Mouse (Mus musculus): Measurements from ENCODE around the gene Ehd1. TPM values are rescaled to one million over a fixed set of nuclear protein-coding genes. Genes with fewer than 3 reads are reported as not detected.

The Ehd1 gene
- polyA plus RNA-seq, 1 experiment from 2014 or later: 58.1 TPM

- H3K27me3 ChIP-seq (ENCODE audit: control insufficient read depth, insufficient read depth, low read length): no peaks in the 10 kb centered on the region
- peaks cover 2% of the 10 kb centered on the region; the same call in 1 of the 2 replicates for H3K4me1 ChIP-seq (ENCODE audit: control insufficient read depth, insufficient read depth, low read length)
- no peaks in the 10 kb centered on the region for H3K9me3 ChIP-seq (replicated peaks; ENCODE audit: control insufficient read depth, low read length)
- DNase-seq (ENCODE audit: low spot score) (peak; percentile 18), ATAC-seq (replicated peaks; ENCODE audit: insufficient number of reproducible peaks, low FRiP score, low TSS enrichment, low read depth) (0 out of 2 replicates have a peak, but pooled peaks have one; percentile 1)
- H3K9ac ChIP-seq (replicated peaks; ENCODE audit: low read length): peak overlapping the region; percentile 90
- H3K4me3 ChIP-seq (ENCODE audit: low read depth, low read length): peak overlapping the region; percentile 84
- H3K27ac ChIP-seq (replicated peaks; ENCODE audit: low read depth, low read length): no peak overlapping the region
- H3K36me3 ChIP-seq (replicated peaks; ENCODE audit: control insufficient read depth, insufficient read depth, low read depth, low read length): no peaks in the 10 kb centered on the region; the same call in 1 of the 2 replicates
- peak overlapping the region; percentile 83 for H3K4me2 ChIP-seq (ENCODE audit: low read depth, low read length)
- 0% methylated on average over 4 of the region's 4 CpGs for WGBS
These were observed 34.2 kb upstream of the Ehd1 start for GRCm38 (mm10) chr19:6242281-6242680.

- H3K4me1 ChIP-seq (ENCODE audit: control insufficient read depth, insufficient read depth, low read length): peaks cover 2% of the 10 kb centered on the region; the same call in 1 of the 2 replicates
- 73% methylated on average over 5 of the region's 5 CpGs for WGBS
- H3K9me3 ChIP-seq (replicated peaks; ENCODE audit: control insufficient read depth, low read length): no peaks in the 10 kb centered on the region
- no peak overlapping the region for H3K27ac ChIP-seq (replicated peaks; ENCODE audit: low read depth, low read length)
- no peaks in the 10 kb centered on the region; the same call in 1 of the 2 replicates for H3K36me3 ChIP-seq (replicated peaks; ENCODE audit: control insufficient read depth, insufficient read depth, low read depth, low read length)
- ATAC-seq (replicated peaks; ENCODE audit: insufficient number of reproducible peaks, low FRiP score, low TSS enrichment, low read depth) (no peak), DNase-seq (ENCODE audit: low spot score) (no peak)
- H3K27me3 ChIP-seq (ENCODE audit: control insufficient read depth, insufficient read depth, low read length): no peaks in the 10 kb centered on the region
- H3K4me3 ChIP-seq (ENCODE audit: low read depth, low read length): no peak overlapping the region
- no peak overlapping the region for H3K4me2 ChIP-seq (ENCODE audit: low read depth, low read length)
- H3K9ac ChIP-seq (replicated peaks; ENCODE audit: low read length): no peak overlapping the region
These were observed 33.3 kb upstream of the Ehd1 start for GRCm38 (mm10) chr19:6243226-6243625.

GRCm38 (mm10) chr19:6245806-6246205 is 30.7 kb upstream of the Ehd1 start:
- no peaks in the 10 kb centered on the region; the same call in 1 of the 2 replicates for H3K36me3 ChIP-seq (replicated peaks; ENCODE audit: control insufficient read depth, insufficient read depth, low read depth, low read length)

GRCm38 (mm10) chr19:6247526-6248300 is 28.8 kb upstream of the Ehd1 start:
- H3K27me3 ChIP-seq (ENCODE audit: control insufficient read depth, insufficient read depth, low read length): no peaks in the 10 kb centered on the region
- DNase-seq (ENCODE audit: low spot score): no peak
- no peak overlapping the region for H3K27ac ChIP-seq (replicated peaks; ENCODE audit: low read depth, low read length)
- 94% methylated on average over 29 of the region's 29 CpGs for WGBS
- no peak overlapping the region for H3K4me2 ChIP-seq (ENCODE audit: low read depth, low read length)
- no peaks in the 10 kb centered on the region for H3K9me3 ChIP-seq (replicated peaks; ENCODE audit: control insufficient read depth, low read length)
- ATAC-seq (replicated peaks; ENCODE audit: insufficient number of reproducible peaks, low FRiP score, low TSS enrichment, low read depth): no peak
- H3K4me1 ChIP-seq (ENCODE audit: control insufficient read depth, insufficient read depth, low read length): no peaks in the 10 kb centered on the region
- no peak overlapping the region for H3K4me3 ChIP-seq (ENCODE audit: low read depth, low read length)
- no peak overlapping the region for H3K9ac ChIP-seq (replicated peaks; ENCODE audit: low read length)
- no peaks in the 10 kb centered on the region; the same call in 1 of the 2 replicates for H3K36me3 ChIP-seq (replicated peaks; ENCODE audit: control insufficient read depth, insufficient read depth, low read depth, low read length)

More at GRCm38 (mm10) chr19:6245806-6246205, 30.7 kb upstream of the Ehd1 start:
- no peak for DNase-seq (ENCODE audit: low spot score)
- ATAC-seq (replicated peaks; ENCODE audit: insufficient number of reproducible peaks, low FRiP score, low TSS enrichment, low read depth): no peak
- Histone ChIP-seq H3K4me2 (ENCODE audit: low read depth, low read length) (no peak overlapping the region), H3K9ac (replicated peaks; ENCODE audit: low read length) (no peak overlapping the region), H3K4me3 (ENCODE audit: low read depth, low read length) (no peak overlapping the region), H3K27me3 (ENCODE audit: control insufficient read depth, insufficient read depth, low read length) (no peaks in the 10 kb centered on the region), H3K27ac (replicated peaks; ENCODE audit: low read depth, low read length) (no peak overlapping the region), H3K9me3 (replicated peaks; ENCODE audit: control insufficient read depth, low read length) (no peaks in the 10 kb centered on the region), H3K4me1 (ENCODE audit: control insufficient read depth, insufficient read depth, low read length) (peaks cover 2% of the 10 kb centered on the region; the same call in 1 of the 2 replicates)
- 100% methylated on average over 1 of the region's 1 CpGs for WGBS

GRCm38 (mm10) chr19:6253021-6253420 is 23.5 kb upstream of the Ehd1 start:
- Histone ChIP-seq H3K36me3 (replicated peaks; ENCODE audit: control insufficient read depth, insufficient read depth, low read depth, low read length) (peaks cover 2% of the 10 kb centered on the region), H3K9ac (replicated peaks; ENCODE audit: low read length) (no peak overlapping the region), H3K27ac (replicated peaks; ENCODE audit: low read depth, low read length) (no peak overlapping the region), H3K4me1 (ENCODE audit: control insufficient read depth, insufficient read depth, low read length) (no peaks in the 10 kb centered on the region), H3K9me3 (replicated peaks; ENCODE audit: control insufficient read depth, low read length) (no peaks in the 10 kb centered on the region), H3K4me3 (ENCODE audit: low read depth, low read length) (no peak overlapping the region), H3K27me3 (ENCODE audit: control insufficient read depth, insufficient read depth, low read length) (no peaks in the 10 kb centered on the region), H3K4me2 (ENCODE audit: low read depth, low read length) (no peak overlapping the region)
- ATAC-seq (replicated peaks; ENCODE audit: insufficient number of reproducible peaks, low FRiP score, low TSS enrichment, low read depth): no peak
- WGBS: 89% methylated on average over 4 of the region's 4 CpGs
- no peak for DNase-seq (ENCODE audit: low spot score)

GRCm38 (mm10) chr19:6260428-6260827 is 16.1 kb upstream of the Ehd1 start:
- no peaks in the 10 kb centered on the region for H3K9me3 ChIP-seq (replicated peaks; ENCODE audit: control insufficient read depth, low read length)
- no peak overlapping the region for H3K4me3 ChIP-seq (ENCODE audit: low read depth, low read length)
- whole genome bisulfite sequencing: 77% methylated on average over 2 of the region's 2 CpGs
- no peaks in the 10 kb centered on the region for H3K4me1 ChIP-seq (ENCODE audit: control insufficient read depth, insufficient read depth, low read length)
- peak; percentile 64 for DNase-seq (ENCODE audit: low spot score)
- H3K27me3 ChIP-seq (ENCODE audit: control insufficient read depth, insufficient read depth, low read length): no peaks in the 10 kb centered on the region
- no peak overlapping the region for H3K9ac ChIP-seq (replicated peaks; ENCODE audit: low read length)
- H3K36me3 ChIP-seq (replicated peaks; ENCODE audit: control insufficient read depth, insufficient read depth, low read depth, low read length): no peaks in the 10 kb centered on the region; the same call in none of the 2 replicates
- H3K27ac ChIP-seq (replicated peaks; ENCODE audit: low read depth, low read length): no peak overlapping the region
- ATAC-seq (replicated peaks; ENCODE audit: insufficient number of reproducible peaks, low FRiP score, low TSS enrichment, low read depth): no peak
- no peak overlapping the region for H3K4me2 ChIP-seq (ENCODE audit: low read depth, low read length)

GRCm38 (mm10) chr19:6260946-6261345 is 15.6 kb upstream of the Ehd1 start:
- ATAC-seq (replicated peaks; ENCODE audit: insufficient number of reproducible peaks, low FRiP score, low TSS enrichment, low read depth) (no peak), DNase-seq (ENCODE audit: low spot score) (no peak)
- H3K4me1 ChIP-seq (ENCODE audit: control insufficient read depth, insufficient read depth, low read length): no peaks in the 10 kb centered on the region
- no peaks in the 10 kb centered on the region for H3K27me3 ChIP-seq (ENCODE audit: control insufficient read depth, insufficient read depth, low read length)
- no peak overlapping the region for H3K4me3 ChIP-seq (ENCODE audit: low read depth, low read length)
- no peak overlapping the region for H3K4me2 ChIP-seq (ENCODE audit: low read depth, low read length)
- WGBS: 77% methylated on average over 4 of the region's 4 CpGs
- no peak overlapping the region for H3K9ac ChIP-seq (replicated peaks; ENCODE audit: low read length)
- H3K36me3 ChIP-seq (replicated peaks; ENCODE audit: control insufficient read depth, insufficient read depth, low read depth, low read length): no peaks in the 10 kb centered on the region; the same call in 1 of the 2 replicates
- no peak overlapping the region for H3K27ac ChIP-seq (replicated peaks; ENCODE audit: low read depth, low read length)
- no peaks in the 10 kb centered on the region for H3K9me3 ChIP-seq (replicated peaks; ENCODE audit: control insufficient read depth, low read length)

- 91% methylated on average over 14 of the region's 14 CpGs for WGBS
- H3K4me3 ChIP-seq (ENCODE audit: low read depth, low read length): no peak overlapping the region
- no peaks in the 10 kb centered on the region for H3K4me1 ChIP-seq (ENCODE audit: control insufficient read depth, insufficient read depth, low read length)
- H3K27ac ChIP-seq (replicated peaks; ENCODE audit: low read depth, low read length): no peak overlapping the region
- no peaks in the 10 kb centered on the region for H3K27me3 ChIP-seq (ENCODE audit: control insufficient read depth, insufficient read depth, low read length)
- H3K4me2 ChIP-seq (ENCODE audit: low read depth, low read length): no peak overlapping the region
- DNase-seq (ENCODE audit: low spot score): no peak
- H3K9ac ChIP-seq (replicated peaks; ENCODE audit: low read length): no peak overlapping the region
- no peaks in the 10 kb centered on the region for H3K9me3 ChIP-seq (replicated peaks; ENCODE audit: control insufficient read depth, low read length)
- no peaks in the 10 kb centered on the region; the same call in 1 of the 2 replicates for H3K36me3 ChIP-seq (replicated peaks; ENCODE audit: control insufficient read depth, insufficient read depth, low read depth, low read length)
- no peak for ATAC-seq (replicated peaks; ENCODE audit: insufficient number of reproducible peaks, low FRiP score, low TSS enrichment, low read depth)
These were observed 15.1 kb upstream of the Ehd1 start for GRCm38 (mm10) chr19:6261379-6261778.
